Mouse (Mus musculus): ENCODE results near the gene Hist1h2bh. TPM values are rescaled to one million over a fixed set of nuclear protein-coding genes. Genes with fewer than 3 reads are reported as not detected.
"Not testable (repeated sequence)": the region's sequence is repeated elsewhere in the genome, so short reads cannot be mapped to it uniquely, and the experiment has no call there.

Hist1h2bh gene
- total and polyA plus RNA-seq, 2 experiments, result 0.09 to 1.3 TPM

DNA sequence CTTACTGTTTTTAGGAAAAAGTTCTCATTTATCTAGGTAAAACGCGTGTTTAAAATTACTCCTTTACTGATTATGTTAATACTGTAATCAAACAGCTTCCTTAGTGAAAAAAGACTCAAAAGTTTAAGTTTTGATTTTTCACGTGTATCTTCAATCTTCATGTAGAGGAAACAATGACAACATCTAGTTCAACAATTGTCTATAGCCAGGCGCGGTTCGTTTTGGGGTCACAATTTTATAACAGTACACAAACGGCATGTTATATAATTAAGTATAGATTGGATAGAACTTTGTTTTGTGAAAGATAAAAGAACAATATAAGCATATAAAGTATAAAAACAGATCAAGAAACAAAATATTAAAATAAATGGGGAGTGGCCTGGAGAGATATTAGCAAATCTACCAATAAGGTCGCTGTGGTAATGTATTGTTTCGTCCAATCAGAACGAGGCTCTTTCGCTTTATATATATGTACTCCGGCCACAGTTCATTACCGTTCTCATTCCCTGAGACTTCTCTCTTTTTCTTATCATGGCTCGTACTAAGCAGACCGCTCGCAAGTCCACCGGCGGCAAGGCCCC lies 32.2 kb upstream of the Hist1h2bh start, which contains the start of gene Hist1h3d:
Gene Hist1h3d (plus strand): TSS at position 493 of the 581 bp plus-strand sequence.
- DNase-seq (ENCODE audit: extremely low read depth, low read depth, low spot score), result peak; percentile 69
- Histone ChIP-seq H3K4me3 (ENCODE audit: insufficient read depth, low read depth, low read length) (peak within 1 kb of the TSS; percentile 50), H3K27me3 (ENCODE audit: control insufficient read depth, insufficient read depth, low read length) (no peaks in the 10 kb centered on the region), H3K9ac (ENCODE audit: low read depth, low read length) (peak within 1 kb of the TSS; percentile 71), H3K4me1 (ENCODE audit: control insufficient read depth, insufficient read depth, low read length) (peaks cover 15% of the 10 kb centered on the region; the same call in 1 of the 2 replicates), H3K79me2 (ENCODE audit: control insufficient read depth, insufficient read depth, low read length) (no peaks in the 10 kb centered on the region), H3K36me3 (ENCODE audit: control insufficient read depth, insufficient read depth, low read length) (no peaks in the 10 kb centered on the region), H3K27ac (replicated peaks; ENCODE audit: insufficient read depth, low read depth, low read length) (no peak within 1 kb of the TSS; the same call in 1 of the 2 replicates)
- TF ChIP-seq CTCF (IDR thresholded peaks at IDR 0.05; ENCODE audit: low read depth, low read length) (no peak), POLR2A (IDR thresholded peaks at IDR 0.05; ENCODE audit: extremely low read depth, insufficient read depth, low read length) (no peak)
- 3% methylated on average over 18 of the region's 18 CpGs for WGBS

DNA sequence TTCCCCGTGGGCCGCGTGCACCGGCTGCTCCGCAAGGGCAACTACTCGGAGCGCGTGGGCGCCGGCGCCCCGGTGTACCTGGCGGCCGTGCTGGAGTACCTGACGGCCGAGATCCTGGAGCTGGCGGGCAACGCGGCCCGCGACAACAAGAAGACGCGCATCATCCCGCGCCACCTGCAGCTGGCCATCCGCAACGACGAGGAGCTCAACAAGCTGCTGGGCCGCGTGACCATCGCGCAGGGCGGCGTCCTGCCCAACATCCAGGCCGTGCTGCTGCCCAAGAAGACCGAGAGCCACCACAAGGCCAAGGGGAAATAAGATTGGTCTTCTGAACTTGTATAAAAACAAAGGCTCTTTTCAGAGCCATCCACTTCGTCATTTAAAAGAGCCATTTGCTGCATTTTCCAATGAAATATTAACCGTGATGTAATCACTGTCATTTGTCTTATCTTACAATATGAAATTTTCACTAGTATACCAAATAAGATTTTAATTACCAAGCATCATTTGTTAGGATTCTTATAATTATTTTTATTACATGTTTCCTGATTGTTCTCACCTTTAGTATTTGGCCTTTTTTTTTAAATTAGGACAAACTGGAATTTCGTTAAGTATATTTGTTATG lies 31.5 kb upstream of the Hist1h2bh start:
- not testable (repeated sequence) for H3K27ac ChIP-seq (replicated peaks; ENCODE audit: insufficient read depth, low read depth, low read length); H3K27me3 ChIP-seq (ENCODE audit: control insufficient read depth, insufficient read depth, low read length); H3K9ac ChIP-seq (ENCODE audit: low read depth, low read length); DNase-seq (ENCODE audit: extremely low read depth, low read depth, low spot score); H3K36me3 ChIP-seq (ENCODE audit: control insufficient read depth, insufficient read depth, low read length); H3K79me2 ChIP-seq (ENCODE audit: control insufficient read depth, insufficient read depth, low read length)
- 7% methylated on average over 13 of the region's 39 CpGs for WGBS
- H3K4me1 ChIP-seq (ENCODE audit: control insufficient read depth, insufficient read depth, low read length), result peaks cover 15% of the 10 kb centered on the region; the same call in 1 of the 2 replicates
- 0 out of 2 replicates have a peak overlapping the region, but pooled peaks have one; percentile 29 for H3K4me3 ChIP-seq (ENCODE audit: insufficient read depth, low read depth, low read length)

- whole genome bisulfite sequencing, result 4% methylated on average over 42 of the region's 42 CpGs
- peaks cover 15% of the 10 kb centered on the region; the same call in 1 of the 2 replicates for H3K4me1 ChIP-seq (ENCODE audit: control insufficient read depth, insufficient read depth, low read length)
- H3K79me2 ChIP-seq (ENCODE audit: control insufficient read depth, insufficient read depth, low read length); H3K27me3 ChIP-seq (ENCODE audit: control insufficient read depth, insufficient read depth, low read length); H3K36me3 ChIP-seq (ENCODE audit: control insufficient read depth, insufficient read depth, low read length): not testable (repeated sequence)
- peak within 1 kb of the TSS; percentile 41 for H3K27ac ChIP-seq (replicated peaks; ENCODE audit: insufficient read depth, low read depth, low read length)
- H3K9ac ChIP-seq (ENCODE audit: low read depth, low read length), result peak within 1 kb of the TSS; percentile 55; the same call in 1 of the 2 replicates
- peak within 1 kb of the TSS; percentile 59; the same call in 1 of the 2 replicates for H3K4me3 ChIP-seq (ENCODE audit: insufficient read depth, low read depth, low read length)
- peak; percentile 92 for DNase-seq (ENCODE audit: extremely low read depth, low read depth, low spot score)
Measured at GRCm38 (mm10) chr13:23573898-23574524, 30.8 kb upstream of the Hist1h2bh start, which contains the start of the genes Hist1h2bf and Hist1h2ad. Gene Hist1h2bf (minus strand): TSS chr13:23574196. Gene Hist1h2ad (plus strand): TSS chr13:23574381.

DNA sequence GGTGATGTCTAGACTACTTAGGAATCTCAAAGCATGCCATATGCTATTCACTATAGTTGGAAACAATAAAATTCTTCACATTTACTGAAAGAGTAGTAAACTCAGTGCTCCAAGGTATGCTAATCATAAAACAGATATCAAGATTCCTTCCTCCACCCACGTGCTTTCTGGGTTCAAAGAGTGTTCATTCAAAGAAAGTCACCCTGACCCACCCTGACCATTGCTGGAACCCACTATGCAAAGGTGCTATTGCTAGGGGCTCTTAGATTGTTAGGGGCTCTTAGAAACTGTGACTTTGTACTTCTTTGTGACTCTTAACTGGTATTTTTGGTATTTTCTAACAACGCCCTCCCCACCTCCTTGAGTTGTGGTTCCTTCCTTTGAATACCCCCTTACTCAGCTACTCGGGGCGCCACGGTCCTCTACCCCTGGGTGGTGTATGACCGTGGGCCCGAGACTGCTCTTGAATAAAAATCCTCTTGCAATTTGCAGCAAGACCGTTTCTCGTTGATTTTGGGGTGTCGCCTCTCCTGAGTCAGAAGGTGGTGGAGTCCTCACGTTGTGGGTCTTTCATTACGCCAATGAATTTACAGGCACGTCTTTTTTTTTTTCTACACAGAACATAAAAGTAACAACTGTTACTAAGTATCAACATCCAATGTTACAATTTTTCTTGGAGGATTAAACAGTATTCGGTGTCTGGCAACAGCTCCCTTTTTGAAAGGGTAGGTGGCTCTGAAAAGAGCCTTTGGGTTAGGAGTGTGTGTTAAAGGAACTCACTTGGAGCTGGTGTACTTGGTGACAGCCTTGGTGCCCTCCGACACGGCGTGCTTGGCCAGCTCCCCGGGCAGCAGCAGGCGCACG lies 30.1 kb upstream of the Hist1h2bh start:
- H3K4me1 ChIP-seq (ENCODE audit: control insufficient read depth, insufficient read depth, low read length), result peaks cover 15% of the 10 kb centered on the region; the same call in 1 of the 2 replicates
- not testable (repeated sequence) for H3K27ac ChIP-seq (replicated peaks; ENCODE audit: insufficient read depth, low read depth, low read length); H3K36me3 ChIP-seq (ENCODE audit: control insufficient read depth, insufficient read depth, low read length); H3K79me2 ChIP-seq (ENCODE audit: control insufficient read depth, insufficient read depth, low read length); H3K27me3 ChIP-seq (ENCODE audit: control insufficient read depth, insufficient read depth, low read length); DNase-seq (ENCODE audit: extremely low read depth, low read depth, low spot score)
- 24% methylated on average over 20 of the region's 20 CpGs for WGBS
- peak overlapping the region; percentile 59; the same call in 1 of the 2 replicates for H3K4me3 ChIP-seq (ENCODE audit: insufficient read depth, low read depth, low read length)
- peak overlapping the region; percentile 51; the same call in 1 of the 2 replicates for H3K9ac ChIP-seq (ENCODE audit: low read depth, low read length)

DNA sequence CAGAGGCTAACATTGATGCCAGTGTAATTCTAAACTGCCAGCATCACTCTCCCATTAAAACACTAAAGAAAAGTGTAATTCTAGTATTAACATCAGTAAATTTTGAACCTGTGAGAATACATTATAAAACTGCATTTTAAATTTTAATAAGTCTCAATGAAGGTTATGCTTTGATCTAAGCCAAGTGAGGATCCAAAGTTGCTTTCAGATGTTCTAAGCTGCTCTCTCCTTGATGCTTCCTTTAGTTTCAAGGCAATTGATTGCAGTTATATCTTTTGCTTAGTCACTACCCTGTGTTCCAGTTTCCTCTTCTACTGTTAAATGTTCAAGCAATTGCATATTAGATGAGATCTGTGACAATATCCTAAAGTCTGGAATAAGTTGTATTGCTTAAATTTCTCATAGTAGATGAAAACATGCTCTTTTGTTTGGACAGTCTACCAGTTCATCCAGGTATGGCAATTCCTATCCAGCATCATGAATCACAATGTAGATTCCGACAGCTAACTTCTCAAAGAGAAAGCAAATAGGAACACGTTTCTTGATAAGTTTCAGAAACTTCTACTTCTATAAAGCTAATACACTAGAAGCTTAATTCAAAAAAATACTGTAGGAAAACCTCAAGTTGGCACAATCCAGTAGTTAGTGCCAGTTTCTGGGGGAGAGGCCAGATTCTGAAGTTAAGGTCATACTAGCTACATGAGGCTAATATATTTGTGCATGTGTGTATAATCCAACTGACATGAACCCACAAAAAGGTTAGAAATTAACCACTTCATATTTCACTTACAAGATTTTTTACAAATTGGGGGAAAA lies 29.2 kb upstream of the Hist1h2bh start:
- 47% methylated on average over 2 of the region's 2 CpGs for WGBS
- no peak overlapping the region for H3K27ac ChIP-seq (replicated peaks; ENCODE audit: insufficient read depth, low read depth, low read length)
- no peak for DNase-seq (ENCODE audit: extremely low read depth, low read depth, low spot score)
- H3K4me1 ChIP-seq (ENCODE audit: control insufficient read depth, insufficient read depth, low read length), result peaks cover 15% of the 10 kb centered on the region; the same call in 1 of the 2 replicates
- H3K79me2 ChIP-seq (ENCODE audit: control insufficient read depth, insufficient read depth, low read length), result no peaks in the 10 kb centered on the region
- H3K9ac ChIP-seq (ENCODE audit: low read depth, low read length), result no peak overlapping the region
- H3K4me3 ChIP-seq (ENCODE audit: insufficient read depth, low read depth, low read length), result no peak overlapping the region; the same call in 1 of the 2 replicates
- H3K27me3 ChIP-seq (ENCODE audit: control insufficient read depth, insufficient read depth, low read length), result no peaks in the 10 kb centered on the region
- no peaks in the 10 kb centered on the region for H3K36me3 ChIP-seq (ENCODE audit: control insufficient read depth, insufficient read depth, low read length)
- TF ChIP-seq POLR2A (IDR thresholded peaks at IDR 0.05; ENCODE audit: extremely low read depth, insufficient read depth, low read length), result no peak
- no peak for TF ChIP-seq CTCF (IDR thresholded peaks at IDR 0.05; ENCODE audit: low read depth, low read length)

DNA sequence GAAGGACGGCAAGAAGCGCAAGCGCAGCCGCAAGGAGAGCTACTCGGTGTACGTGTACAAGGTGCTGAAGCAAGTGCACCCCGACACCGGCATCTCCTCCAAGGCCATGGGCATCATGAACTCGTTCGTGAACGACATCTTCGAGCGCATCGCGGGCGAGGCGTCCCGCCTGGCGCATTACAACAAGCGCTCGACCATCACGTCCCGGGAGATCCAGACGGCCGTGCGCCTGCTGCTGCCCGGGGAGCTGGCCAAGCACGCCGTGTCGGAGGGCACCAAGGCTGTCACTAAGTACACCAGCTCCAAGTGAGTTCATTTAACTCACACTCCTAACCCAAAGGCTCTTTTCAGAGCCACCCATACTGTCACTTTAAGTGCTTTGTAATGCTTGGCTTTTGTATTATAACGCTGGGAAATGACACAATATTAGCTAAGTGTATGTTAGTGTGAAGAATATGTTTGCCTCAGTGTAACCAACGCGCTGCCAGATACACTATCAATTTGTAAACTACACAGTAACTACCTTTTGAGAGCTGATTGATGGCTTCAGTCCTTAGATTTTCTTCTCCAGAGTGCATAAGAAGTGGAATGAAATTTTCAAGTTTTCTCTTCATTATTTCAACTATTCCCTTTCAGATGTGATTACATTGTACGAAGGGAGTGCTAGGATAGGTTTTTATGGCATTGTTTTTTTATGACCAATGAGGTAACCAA lies 28.5 kb upstream of the Hist1h2bh start:
- Histone ChIP-seq H3K9ac (ENCODE audit: low read depth, low read length) (peak overlapping the region; percentile 34; the same call in 1 of the 2 replicates), H3K27ac (replicated peaks; ENCODE audit: insufficient read depth, low read depth, low read length) (peak overlapping the region; percentile 73), H3K4me3 (ENCODE audit: insufficient read depth, low read depth, low read length) (peak overlapping the region; percentile 58; the same call in 1 of the 2 replicates), H3K4me1 (ENCODE audit: control insufficient read depth, insufficient read depth, low read length) (peaks cover 15% of the 10 kb centered on the region; the same call in 1 of the 2 replicates)
- DNase-seq (ENCODE audit: extremely low read depth, low read depth, low spot score); H3K27me3 ChIP-seq (ENCODE audit: control insufficient read depth, insufficient read depth, low read length); H3K79me2 ChIP-seq (ENCODE audit: control insufficient read depth, insufficient read depth, low read length); H3K36me3 ChIP-seq (ENCODE audit: control insufficient read depth, insufficient read depth, low read length): not testable (repeated sequence)
- under 1% methylated on average over 17 of the region's 34 CpGs for WGBS
